Mouse (Mus musculus) right cerebral cortex, postnatal 14 days (tissue): ENCODE data around the gene Cdh23.

Experiments used
- DNase-seq: peaks from one replicate; pipeline ENCODE4 v3.0.0; 2022

Cdh23 gene

GRCm38 (mm10) chr10:60390904-60391420 is 305.3 kb downstream of the Cdh23 start:
- no peak for DNase-seq

- no peak for DNase-seq
Observed at GRCm38 (mm10) chr10:60390177-60390903, 305.9 kb downstream of the Cdh23 start.

GRCm38 (mm10) chr10:60389447-60389865 is 306.8 kb downstream of the Cdh23 start:
- no peak for DNase-seq

GRCm38 (mm10) chr10:60388332-60388731 is 308.0 kb downstream of the Cdh23 start:
- DNase-seq, result no peak

- DNase-seq, result no peak
Observed at GRCm38 (mm10) chr10:60381142-60381925, 315.0 kb downstream of the Cdh23 start.

GRCm38 (mm10) chr10:60380229-60380628 is 316.1 kb downstream of the Cdh23 start:
- no peak for DNase-seq

- no peak for DNase-seq
Observed at GRCm38 (mm10) chr10:60379419-60379957, 316.8 kb downstream of the Cdh23 start.

GRCm38 (mm10) chr10:60376704-60377103 is 319.6 kb downstream of the Cdh23 start:
- DNase-seq, result no peak

GRCm38 (mm10) chr10:60373937-60374578 is 322.2 kb downstream of the Cdh23 start:
- no peak for DNase-seq

- DNase-seq, result no peak
Observed at GRCm38 (mm10) chr10:60373543-60373936, 322.8 kb downstream of the Cdh23 start.

GRCm38 (mm10) chr10:60371596-60372386 is 324.5 kb downstream of the Cdh23 start:
- DNase-seq, result no peak

- DNase-seq, result no peak
Observed at GRCm38 (mm10) chr10:60370601-60371061, 325.7 kb downstream of the Cdh23 start.

GRCm38 (mm10) chr10:60370098-60370497 is 326.2 kb downstream of the Cdh23 start:
- peak; percentile 51 for DNase-seq

- no peak for DNase-seq
Observed at GRCm38 (mm10) chr10:60369405-60369804, 326.9 kb downstream of the Cdh23 start.

GRCm38 (mm10) chr10:60367904-60368303 is 328.4 kb downstream of the Cdh23 start:
- no peak for DNase-seq

GRCm38 (mm10) chr10:60367145-60367544 is 329.1 kb downstream of the Cdh23 start:
- no peak for DNase-seq

GRCm38 (mm10) chr10:60363426-60363825 is 332.9 kb downstream of the Cdh23 start:
- DNase-seq, result no peak

- no peak for DNase-seq
Observed at GRCm38 (mm10) chr10:60362310-60362628, 334.0 kb downstream of the Cdh23 start.

GRCm38 (mm10) chr10:60361615-60362309 is 334.5 kb downstream of the Cdh23 start:
- DNase-seq, result no peak

GRCm38 (mm10) chr10:60358776-60359175 is 337.5 kb downstream of the Cdh23 start:
- DNase-seq, result no peak

GRCm38 (mm10) chr10:60357901-60358300 is 338.4 kb downstream of the Cdh23 start:
- no peak for DNase-seq

- no peak for DNase-seq
Observed at GRCm38 (mm10) chr10:60357441-60357840, 338.8 kb downstream of the Cdh23 start.
